Mouse (Mus musculus): ENCODE data around the gene Ssx2ip. TPM values are rescaled to one million over a fixed set of nuclear protein-coding genes. Genes with fewer than 3 reads are reported as not detected.
"Not testable (repeated sequence)": the region's sequence is repeated elsewhere in the genome, so short reads cannot be mapped to it uniquely, and the experiment has no call there.

Gene Ssx2ip
- polyA plus RNA-seq, 1 experiment from 2014 or later: 34.3 TPM

DNA sequence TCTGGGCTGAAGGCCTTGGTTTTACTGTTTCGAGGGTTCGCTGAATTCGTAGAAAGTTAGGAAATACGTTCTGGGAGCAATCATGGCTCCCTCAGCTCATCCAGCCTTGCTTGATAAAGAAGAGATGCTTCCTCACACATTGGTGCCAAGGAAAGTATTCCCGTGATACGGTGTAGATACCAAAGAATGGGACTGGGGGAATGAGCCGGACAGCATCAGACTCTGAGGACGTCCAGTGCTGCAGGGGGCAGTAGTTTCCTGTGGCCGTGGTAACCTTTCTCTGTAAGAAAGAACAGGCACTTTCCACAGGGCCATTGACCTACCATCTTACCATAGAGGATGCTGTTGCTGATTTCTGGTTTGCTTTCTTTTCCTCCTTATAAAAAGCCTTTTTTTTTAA lies 15.1 kb downstream of the Ssx2ip start:
- WGBS: 90% methylated on average over 9 of the region's 9 CpGs
- ATAC-seq (ENCODE audit: insufficient number of reproducible peaks, low FRiP score, low TSS enrichment, low read depth): no peak

DNA sequence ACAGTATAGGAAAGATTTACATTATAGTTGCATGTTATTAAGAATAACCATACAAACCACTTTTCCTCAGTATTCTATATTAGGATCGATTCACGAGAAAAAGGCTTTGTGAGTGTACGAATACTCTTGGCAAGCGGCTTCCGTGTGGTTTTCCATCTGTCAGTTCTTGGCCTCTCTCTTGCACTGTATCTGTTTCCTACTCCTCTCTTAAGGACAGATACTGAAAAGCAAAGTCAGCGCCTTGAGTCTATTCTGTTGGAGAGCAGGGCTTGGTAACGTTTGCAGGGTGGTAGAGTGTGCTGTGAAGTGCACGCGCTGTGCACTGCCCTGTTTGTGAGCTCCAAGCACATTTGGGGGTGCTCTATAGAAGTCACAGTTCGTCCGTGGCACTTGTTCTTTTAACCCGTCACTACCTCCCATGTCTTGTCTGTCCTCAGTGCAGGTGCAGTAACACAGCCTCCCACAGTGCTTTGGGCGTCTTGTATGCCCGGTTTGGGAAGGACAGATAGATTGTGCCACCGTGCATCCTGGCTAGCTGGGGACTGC lies 15.6 kb downstream of the Ssx2ip start:
- 89% methylated on average over 15 of the region's 15 CpGs for WGBS
- ATAC-seq (ENCODE audit: insufficient number of reproducible peaks, low FRiP score, low TSS enrichment, low read depth): no peak
- no peaks in the 10 kb centered on the region for H3K4me1 ChIP-seq

More for the DNA sequence above, 15.1 kb downstream of the Ssx2ip start:
- Histone ChIP-seq H3K27me3 (no peaks in the 10 kb centered on the region), H3K9ac (no peak overlapping the region), H3K4me3 (replicated peaks) (no peak overlapping the region), H3K9me3 (replicated peaks) (no peaks in the 10 kb centered on the region), H3K27ac (replicated peaks) (no peak overlapping the region), H3K4me1 (no peaks in the 10 kb centered on the region), H3K36me3 (peaks cover 33% of the 10 kb centered on the region), H3K4me2 (replicated peaks) (no peak overlapping the region)

GRCm38 (mm10) chr3:146421787-146422186 lies 17.3 kb downstream of the Ssx2ip start:
- Histone ChIP-seq H3K4me3 (replicated peaks) (no peak overlapping the region), H3K27ac (replicated peaks) (no peak overlapping the region), H3K9me3 (replicated peaks) (no peaks in the 10 kb centered on the region), H3K36me3 (peaks cover 33% of the 10 kb centered on the region), H3K9ac (no peak overlapping the region), H3K4me1 (no peaks in the 10 kb centered on the region), H3K27me3 (no peaks in the 10 kb centered on the region), H3K4me2 (replicated peaks) (no peak overlapping the region)
- no peak for ATAC-seq (ENCODE audit: insufficient number of reproducible peaks, low FRiP score, low TSS enrichment, low read depth)
- 41% methylated on average over 8 of the region's 8 CpGs for WGBS

More for the DNA sequence above, 15.6 kb downstream of the Ssx2ip start:
- no peaks in the 10 kb centered on the region for H3K9me3 ChIP-seq (replicated peaks)
- H3K36me3 ChIP-seq: peaks cover 33% of the 10 kb centered on the region
- H3K27ac ChIP-seq (replicated peaks): no peak overlapping the region
- no peak overlapping the region for H3K9ac ChIP-seq
- no peak overlapping the region for H3K4me2 ChIP-seq (replicated peaks)
- no peak overlapping the region for H3K4me3 ChIP-seq (replicated peaks)
- no peaks in the 10 kb centered on the region for H3K27me3 ChIP-seq

DNA sequence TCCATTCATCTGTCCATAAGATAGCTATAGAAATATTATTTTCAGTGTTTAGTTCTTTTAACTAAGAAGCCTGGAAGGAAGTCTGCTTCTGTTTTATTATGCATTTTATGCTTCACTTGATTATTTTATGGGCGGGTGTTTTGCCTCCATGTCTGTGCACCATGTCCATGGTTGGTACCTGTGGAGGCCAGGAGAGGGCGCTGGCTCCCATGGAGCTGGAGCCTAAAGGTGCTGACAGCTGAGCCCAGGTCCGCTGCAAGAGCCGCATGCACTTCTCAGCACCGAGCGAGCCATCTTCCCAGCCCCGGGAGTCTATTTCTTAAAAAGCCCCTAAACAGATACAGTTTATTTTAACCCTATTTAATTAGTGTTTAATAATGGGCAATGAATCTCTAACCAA lies 19.3 kb downstream of the Ssx2ip start:
- Histone ChIP-seq H3K27ac (replicated peaks) (no peak overlapping the region), H3K4me2 (replicated peaks) (no peak overlapping the region), H3K9ac (no peak overlapping the region), H3K4me1 (no peaks in the 10 kb centered on the region), H3K36me3 (peaks cover 37% of the 10 kb centered on the region), H3K9me3 (replicated peaks) (no peaks in the 10 kb centered on the region), H3K4me3 (replicated peaks) (no peak overlapping the region), H3K27me3 (no peaks in the 10 kb centered on the region)
- ATAC-seq (ENCODE audit: insufficient number of reproducible peaks, low FRiP score, low TSS enrichment, low read depth): no peak
- 82% methylated on average over 7 of the region's 7 CpGs for WGBS

GRCm38 (mm10) chr3:146424306-146424900 lies 20.0 kb downstream of the Ssx2ip start:
- Histone ChIP-seq H3K9me3 (replicated peaks) (no peaks in the 10 kb centered on the region), H3K4me2 (replicated peaks) (no peak overlapping the region), H3K36me3 (peaks cover 34% of the 10 kb centered on the region), H3K27me3 (no peaks in the 10 kb centered on the region), H3K4me3 (replicated peaks) (no peak overlapping the region), H3K27ac (replicated peaks) (no peak overlapping the region), H3K9ac (no peak overlapping the region), H3K4me1 (no peaks in the 10 kb centered on the region)
- 58% methylated on average over 7 of the region's 7 CpGs for WGBS
- no peak for ATAC-seq (ENCODE audit: insufficient number of reproducible peaks, low FRiP score, low TSS enrichment, low read depth)

GRCm38 (mm10) chr3:146425902-146426301 lies 21.5 kb downstream of the Ssx2ip start:
- no peak for ATAC-seq (ENCODE audit: insufficient number of reproducible peaks, low FRiP score, low TSS enrichment, low read depth)
- H3K9ac ChIP-seq: no peak overlapping the region
- H3K36me3 ChIP-seq: peaks cover 42% of the 10 kb centered on the region
- no peak overlapping the region for H3K4me3 ChIP-seq (replicated peaks)
- H3K9me3 ChIP-seq (replicated peaks): no peaks in the 10 kb centered on the region
- H3K27me3 ChIP-seq: no peaks in the 10 kb centered on the region
- no peak overlapping the region for H3K27ac ChIP-seq (replicated peaks)
- H3K4me2 ChIP-seq (replicated peaks): no peak overlapping the region
- H3K4me1 ChIP-seq: no peaks in the 10 kb centered on the region
- WGBS: 49% methylated on average over 7 of the region's 7 CpGs

DNA sequence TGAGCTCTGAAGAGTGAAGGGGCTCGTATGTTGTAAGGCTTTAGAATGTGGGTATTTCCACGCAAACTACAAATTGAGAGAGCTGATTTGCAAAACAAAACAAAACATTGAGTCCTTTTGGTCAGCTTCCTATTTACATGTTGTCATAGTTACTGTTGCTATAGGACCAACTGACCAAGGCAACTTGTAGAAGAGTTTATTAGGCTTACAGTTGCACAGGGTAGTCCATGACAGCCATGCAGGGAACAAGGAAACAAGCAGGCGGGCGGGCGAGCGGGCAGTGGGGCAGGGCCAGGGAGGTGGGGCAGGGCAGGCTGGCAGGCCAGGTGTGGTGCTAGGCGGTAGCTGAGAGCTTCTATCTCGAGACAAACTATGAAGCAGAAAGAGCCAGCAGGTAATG lies 22.0 kb downstream of the Ssx2ip start:
- Histone ChIP-seq H3K4me3 (replicated peaks) (no peak overlapping the region), H3K4me2 (replicated peaks) (no peak overlapping the region), H3K27me3 (no peaks in the 10 kb centered on the region), H3K9ac (no peak overlapping the region), H3K27ac (replicated peaks) (no peak overlapping the region), H3K4me1 (no peaks in the 10 kb centered on the region), H3K36me3 (peaks cover 48% of the 10 kb centered on the region), H3K9me3 (replicated peaks) (no peaks in the 10 kb centered on the region)
- 91% methylated on average over 8 of the region's 8 CpGs for WGBS
- no peak for ATAC-seq (ENCODE audit: insufficient number of reproducible peaks, low FRiP score, low TSS enrichment, low read depth)

GRCm38 (mm10) chr3:146433063-146433462 lies 28.6 kb downstream of the Ssx2ip start:
- WGBS: 85% methylated on average over 11 of the region's 11 CpGs
- not testable (repeated sequence) for H3K9me3 ChIP-seq (replicated peaks); H3K4me3 ChIP-seq (replicated peaks); H3K27me3 ChIP-seq; H3K27ac ChIP-seq (replicated peaks); ATAC-seq (ENCODE audit: insufficient number of reproducible peaks, low FRiP score, low TSS enrichment, low read depth); H3K9ac ChIP-seq; H3K4me2 ChIP-seq (replicated peaks); H3K4me1 ChIP-seq
- peaks cover 54% of the 10 kb centered on the region for H3K36me3 ChIP-seq

DNA sequence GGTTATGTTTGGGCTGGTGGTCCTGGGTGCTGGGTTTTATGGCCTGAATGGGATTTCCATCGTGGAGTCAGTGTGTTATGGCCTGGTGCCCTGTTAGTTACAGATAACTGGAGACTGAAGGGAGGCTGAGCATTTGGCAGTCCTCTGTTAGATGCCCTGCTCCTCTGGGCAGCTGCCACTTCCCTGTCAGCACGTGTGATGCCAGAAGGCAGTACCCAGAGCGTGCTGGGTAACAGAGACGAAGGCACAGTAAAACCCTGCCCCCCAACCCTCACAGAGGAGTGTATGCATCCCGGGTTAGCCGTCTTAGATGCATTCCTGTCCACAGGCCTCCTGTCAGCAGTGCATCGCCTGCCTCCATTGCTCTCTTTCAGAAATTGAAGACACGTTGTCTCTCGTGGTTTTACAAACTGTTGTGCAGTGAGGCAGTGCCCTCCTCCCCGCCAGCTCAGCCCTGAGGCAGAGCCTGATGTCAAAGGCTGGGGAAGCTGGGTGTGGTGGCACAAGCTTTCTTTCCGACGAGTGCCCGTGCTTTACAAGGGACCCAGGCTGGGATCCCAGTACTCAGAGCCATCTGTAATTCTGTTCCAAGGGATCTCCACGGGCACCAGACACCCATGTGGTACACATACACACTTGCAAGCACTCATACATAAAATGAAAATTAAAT lies 29.4 kb downstream of the Ssx2ip start:
- no peaks in the 10 kb centered on the region for H3K27me3 ChIP-seq
- peaks cover 6% of the 10 kb centered on the region; the same call in 1 of the 2 replicates for H3K4me1 ChIP-seq
- no peak overlapping the region for H3K27ac ChIP-seq (replicated peaks)
- H3K9me3 ChIP-seq (replicated peaks): no peaks in the 10 kb centered on the region
- H3K36me3 ChIP-seq: peaks cover 54% of the 10 kb centered on the region
- WGBS: 61% methylated on average over 14 of the region's 14 CpGs
- H3K9ac ChIP-seq: no peak overlapping the region
- no peak overlapping the region for H3K4me3 ChIP-seq (replicated peaks)
- H3K4me2 ChIP-seq (replicated peaks): no peak overlapping the region
- no peak for ATAC-seq (ENCODE audit: insufficient number of reproducible peaks, low FRiP score, low TSS enrichment, low read depth)

DNA sequence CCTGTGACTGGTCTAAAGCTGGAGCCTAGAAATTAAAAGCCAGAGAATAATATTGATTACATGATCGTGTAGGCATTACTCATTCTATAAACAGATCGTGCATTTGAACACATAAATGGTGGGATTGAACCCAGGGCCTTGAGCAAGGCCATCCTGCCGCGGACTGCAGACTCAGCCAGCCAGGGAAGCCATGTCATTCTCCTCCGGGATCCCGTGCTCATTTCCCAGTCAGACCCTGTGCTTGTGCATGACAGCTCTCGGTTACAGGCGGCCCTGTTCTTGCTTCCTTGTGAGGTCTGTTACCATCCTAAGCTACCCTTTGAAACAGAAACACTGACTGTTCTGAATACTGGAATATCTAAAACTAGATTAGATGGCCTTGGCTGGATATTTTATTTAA lies 30.2 kb downstream of the Ssx2ip start:
- Histone ChIP-seq H3K4me1 (peaks cover 6% of the 10 kb centered on the region; the same call in 1 of the 2 replicates), H3K4me2 (replicated peaks) (no peak overlapping the region), H3K36me3 (peaks cover 48% of the 10 kb centered on the region), H3K27ac (replicated peaks) (no peak overlapping the region), H3K9ac (no peak overlapping the region), H3K27me3 (no peaks in the 10 kb centered on the region), H3K4me3 (replicated peaks) (no peak overlapping the region), H3K9me3 (replicated peaks) (no peaks in the 10 kb centered on the region)
- no peak for ATAC-seq (ENCODE audit: insufficient number of reproducible peaks, low FRiP score, low TSS enrichment, low read depth)
- WGBS: 85% methylated on average over 8 of the region's 8 CpGs

DNA sequence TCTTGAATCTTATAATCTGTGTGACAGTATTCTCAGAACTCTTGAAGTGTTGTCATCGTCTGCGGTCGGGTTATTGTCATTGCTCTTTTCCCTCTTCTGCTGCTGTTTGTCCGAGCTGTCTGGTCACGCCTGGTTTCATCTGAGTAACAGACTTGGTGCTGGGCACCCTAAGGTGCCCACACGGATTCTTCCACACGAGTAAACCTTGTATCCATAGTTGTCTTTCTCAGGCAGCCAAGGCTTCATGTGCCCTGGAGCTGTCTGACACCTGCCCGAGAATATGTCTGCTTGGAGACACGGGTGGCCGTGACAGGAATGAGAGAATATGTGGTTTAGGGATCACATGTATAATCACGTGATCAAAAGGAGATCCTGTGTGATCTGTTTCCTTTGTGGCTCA lies 31.1 kb downstream of the Ssx2ip start:
- no peaks in the 10 kb centered on the region for H3K9me3 ChIP-seq (replicated peaks)
- H3K4me3 ChIP-seq (replicated peaks): no peak overlapping the region
- peaks cover 43% of the 10 kb centered on the region for H3K36me3 ChIP-seq
- no peaks in the 10 kb centered on the region for H3K27me3 ChIP-seq
- H3K27ac ChIP-seq (replicated peaks): no peak overlapping the region
- no peak overlapping the region for H3K9ac ChIP-seq
- ATAC-seq (ENCODE audit: insufficient number of reproducible peaks, low FRiP score, low TSS enrichment, low read depth): no peak
- peaks cover 6% of the 10 kb centered on the region; the same call in 1 of the 2 replicates for H3K4me1 ChIP-seq
- 88% methylated on average over 11 of the region's 11 CpGs for WGBS
- no peak overlapping the region for H3K4me2 ChIP-seq (replicated peaks)
